Mouse (Mus musculus) thymus, adult 2 months (tissue): ENCODE results near the gene Eid3.

Source experiments
- CTCF ChIP-seq: fragments of 200-500 bp; IDR thresholded peaks from 2 replicates; pipeline ENCODE4 v1.5.1; 2012; ENCODE audit warnings: mild to moderate bottlenecking, control low read depth, low read length, moderate library complexity, borderline replicate concordance; ENCODE audit not compliant: control insufficient read depth, poor library complexity, insufficient read depth; ENCODE audit errors: extremely low read depth
- POLR2A ChIP-seq: fragments of 200-500 bp; IDR thresholded peaks from 2 replicates; pipeline ENCODE4 v1.6.1; 2012; ENCODE audit warnings: mild to moderate bottlenecking, low read length, control low read depth, moderate library complexity; ENCODE audit not compliant: control insufficient read depth, poor library complexity, insufficient read depth; ENCODE audit errors: extremely low read depth

DNA sequence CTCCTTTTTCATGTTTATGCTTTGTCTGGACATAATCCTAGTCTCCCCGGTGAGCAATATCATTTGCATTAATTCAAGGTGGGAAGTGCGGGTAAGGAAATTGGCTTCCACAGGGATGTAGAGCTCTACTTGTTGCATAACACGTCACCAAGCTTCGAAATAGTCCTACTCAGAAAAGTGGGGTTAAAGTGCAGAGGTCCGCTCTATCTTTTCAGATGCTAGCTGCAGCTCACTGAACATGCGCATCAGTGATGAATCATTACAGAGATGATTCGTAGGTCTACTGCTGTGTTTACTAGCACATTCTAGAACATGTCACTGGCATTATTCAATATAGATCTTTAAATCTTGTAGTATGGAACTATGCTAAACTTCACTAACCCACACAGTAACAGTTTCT lies 28.0 kb upstream of the Eid3 start:
- TF ChIP-seq CTCF (no peak), POLR2A (no peak)
